Mouse (Mus musculus) MEL (cell line): ENCODE measurements around the gene Zfp651. TPM values are rescaled to one million over a fixed set of nuclear protein-coding genes. Genes with fewer than 3 reads are reported as not detected.

Source experiments
- DNase-seq: peaks from one replicate; pipeline ENCODE4 v3.0.0; 2011; ENCODE audit warnings: low read depth, low spot score
- H3K27ac ChIP-seq: 2 replicates; pipeline ENCODE4 v1.5.1; 2012; ENCODE audit warnings: low read depth, mild to moderate bottlenecking, control low read depth, low read length, moderate library complexity; ENCODE audit not compliant: control insufficient read depth
- H3K27me3 ChIP-seq, 2 experiments: fragments of 150-350 bp in 1 of 2; sonication (generic) in 1 of 2; 2 replicates each; pipeline ENCODE4 v1.6.1; 2012; ENCODE audit warnings: low read length in 2 of 2, mild to moderate bottlenecking in 2 of 2, improper control_type of control experiment in 1 of 2, moderate library complexity in 1 of 2; ENCODE audit not compliant: insufficient read depth in 2 of 2, control insufficient read depth in 1 of 2
- H3K36me3 ChIP-seq, 2 experiments: 2 replicates each; pipeline ENCODE4 v1.6.1; 2012 to 2014; ENCODE audit warnings: low read length in 2 of 2, improper control_type of control experiment in 1 of 2, inconsistent platforms in 1 of 2, mild to moderate bottlenecking in 1 of 2; ENCODE audit not compliant: insufficient read depth in 2 of 2, control insufficient read depth in 1 of 2
- H3K4me1 ChIP-seq, 2 experiments: fragments of 150-350 bp in 1 of 2; sonication (generic) in 1 of 2; 2 replicates each; pipeline ENCODE4 v1.6.1; 2012; ENCODE audit warnings: low read length in 2 of 2, improper control_type of control experiment in 1 of 2, mild to moderate bottlenecking in 1 of 2; ENCODE audit not compliant: insufficient read depth in 2 of 2, control insufficient read depth in 1 of 2
- H3K4me3 ChIP-seq, 2 experiments: fragments of 150-350 bp in 1 of 2; sonication (generic) in 1 of 2; 2 replicates each; pipeline ENCODE4 v1.5.1; 2012; ENCODE audit warnings: low read depth in 2 of 2, low read length in 2 of 2, mild to moderate bottlenecking in 2 of 2, moderate library complexity in 2 of 2, control low read depth in 1 of 2, improper control_type of control experiment in 1 of 2; ENCODE audit not compliant: control insufficient read depth in 1 of 2, insufficient read depth in 1 of 2
- H3K79me2 ChIP-seq: 2 replicates; pipeline ENCODE4 v1.6.1; 2012; ENCODE audit warnings: mild to moderate bottlenecking, low read length, moderate library complexity; ENCODE audit not compliant: control insufficient read depth, poor library complexity, insufficient read depth
- H3K9ac ChIP-seq: 2 replicates; pipeline ENCODE4 v1.6.1; 2012; ENCODE audit warnings: low read depth, mild to moderate bottlenecking, control low read depth, low read length, moderate library complexity; ENCODE audit not compliant: control insufficient read depth, poor library complexity, severe bottlenecking
- H3K9me3 ChIP-seq: fragments of 150-350 bp; sonication (generic); replicated peaks from 2 replicates; pipeline ENCODE4 v1.6.1; 2012; ENCODE audit warnings: mild to moderate bottlenecking, low read length, improper control_type of control experiment, moderate library complexity; ENCODE audit not compliant: insufficient read depth
- ETS1 ChIP-seq: IDR thresholded peaks from 2 replicates; pipeline ENCODE4 v1.6.1; 2012; ENCODE audit warnings: low read depth, mild to moderate bottlenecking, inconsistent platforms, low read length, improper control_type of control experiment, moderate library complexity
- GATA1 ChIP-seq: IDR thresholded peaks from 2 replicates; pipeline ENCODE4 v1.6.1; 2011; ENCODE audit warnings: low read depth, low read length, improper control_type of control experiment
- HCFC1 ChIP-seq: IDR thresholded peaks from 2 replicates; pipeline ENCODE4 v1.6.1; 2012; ENCODE audit warnings: low read depth, mild to moderate bottlenecking, inconsistent platforms, low read length, improper control_type of control experiment, moderate library complexity
- MAX ChIP-seq: IDR thresholded peaks from 2 replicates; pipeline ENCODE4 v1.6.1; 2011; ENCODE audit warnings: low read length, improper control_type of control experiment
- MAZ ChIP-seq: IDR thresholded peaks from 2 replicates; pipeline ENCODE4 v1.6.1; 2012; ENCODE audit warnings: low read depth, mild to moderate bottlenecking, inconsistent platforms, low read length, improper control_type of control experiment
- MEF2A ChIP-seq: IDR thresholded peaks from 2 replicates; pipeline ENCODE4 v1.6.1; 2014; ENCODE audit warnings: low read depth, mild to moderate bottlenecking, inconsistent platforms, low read length, improper control_type of control experiment; ENCODE audit not compliant: poor library complexity, insufficient replicate concordance, severe bottlenecking; ENCODE audit errors: extremely low read depth
- MXI1 ChIP-seq: IDR thresholded peaks from 2 replicates; pipeline ENCODE4 v1.6.1; 2011; ENCODE audit warnings: mild to moderate bottlenecking, low read depth, low read length, improper control_type of control experiment
- NELFE ChIP-seq: IDR thresholded peaks from 2 replicates; pipeline ENCODE4 v1.6.1; 2011; ENCODE audit warnings: low read depth, low read length, improper control_type of control experiment
- POLR2A ChIP-seq, 2 experiments: IDR thresholded peaks; 2 replicates each; pipeline ENCODE4 v1.6.1; 2011 to 2012; ENCODE audit warnings: low read length in 2 of 2, mild to moderate bottlenecking in 2 of 2, control low read depth in 1 of 2, improper control_type of control experiment in 1 of 2, low read depth in 1 of 2, moderate library complexity in 1 of 2; ENCODE audit not compliant: control insufficient read depth in 1 of 2, insufficient read depth in 1 of 2, poor library complexity in 1 of 2
- SIN3A ChIP-seq: IDR thresholded peaks from 2 replicates; pipeline ENCODE4 v1.6.1; 2012; ENCODE audit warnings: low read length, improper control_type of control experiment, inconsistent platforms
- SMC3 ChIP-seq: IDR thresholded peaks from 2 replicates; pipeline ENCODE4 v1.6.1; 2011; ENCODE audit warnings: low read depth, low read length, improper control_type of control experiment
- TCF12 ChIP-seq: IDR thresholded peaks from 2 replicates; pipeline ENCODE4 v1.6.1; 2014; ENCODE audit warnings: low read depth, mild to moderate bottlenecking, inconsistent platforms, low read length, improper control_type of control experiment, moderate library complexity
- UBTF ChIP-seq: IDR thresholded peaks from 2 replicates; pipeline ENCODE4 v1.6.1; 2012; ENCODE audit warnings: low read depth, mild to moderate bottlenecking, inconsistent platforms, low read length, improper control_type of control experiment, moderate library complexity, borderline replicate concordance; ENCODE audit not compliant: insufficient read depth
- USF1 ChIP-seq: IDR thresholded peaks from 2 replicates; pipeline ENCODE4 v1.6.1; 2014; ENCODE audit warnings: low read depth, mild to moderate bottlenecking, inconsistent platforms, low read length, improper control_type of control experiment, moderate library complexity
- USF2 ChIP-seq, 2 experiments: IDR thresholded peaks; 2 replicates each; pipeline ENCODE4 v1.6.1; 2011 to 2012; ENCODE audit warnings: improper control_type of control experiment in 2 of 2, low read length in 2 of 2, borderline replicate concordance in 1 of 2, inconsistent platforms in 1 of 2, low read depth in 1 of 2, mild to moderate bottlenecking in 1 of 2; ENCODE audit not compliant: insufficient read depth in 1 of 2
- ZC3H11A ChIP-seq: IDR thresholded peaks from 2 replicates; pipeline ENCODE4 v1.6.1; 2012; ENCODE audit warnings: low read depth, mild to moderate bottlenecking, inconsistent platforms, low read length, improper control_type of control experiment
- ZMIZ1 ChIP-seq: IDR thresholded peaks from 2 replicates; pipeline ENCODE4 v1.6.1; 2012; ENCODE audit warnings: low read depth, mild to moderate bottlenecking, inconsistent platforms, low read length, improper control_type of control experiment, moderate library complexity
- polyA plus RNA-seq, 2 experiments: library from polyadenylated mRNA; stranded (reverse) in 1 of 2; unstranded in 1 of 2; fragments of >175 nt in 1 of 2; fragments of >200 nt in 1 of 2; gene quantifications; 2 replicates each; pipeline versions ENCODE4 v1.2.1 to v1.2.4; 2012; ENCODE audit warnings: low replicate concordance in 2 of 2, low read depth in 1 of 2; ENCODE audit not compliant: insufficient read length in 2 of 2, insufficient read depth in 1 of 2, missing spikeins in 1 of 2
- total RNA-seq: library from RNA; depleted of rRNA; stranded (reverse); fragments of 300-350 nt; gene quantifications from 2 replicates; pipeline ENCODE4 v1.2.3, GENCODE M21; 2012

Gene Zfp651
- total and polyA plus RNA-seq, 3 experiments: 0.07 to 0.12 TPM; not detected in 1

- Histone ChIP-seq H3K4me1 (no peaks in the 10 kb centered on the region), H3K27me3 (no peaks in the 10 kb centered on the region), H3K9ac (no peak overlapping the region), H3K36me3 (peaks cover 0 to 27% of the 10 kb centered on the region in 2 experiments; a peak in 2 of 4 replicates), H3K9me3 (no peaks in the 10 kb centered on the region), H3K79me2 (no peaks in the 10 kb centered on the region), H3K27ac (no peak overlapping the region), H3K4me3 (no peak overlapping the region)
- DNase-seq: no peak
- TF ChIP-seq HCFC1 (no peak), POLR2A (IDR thresholded peaks at IDR 0.05; ENCODE audit: control insufficient read depth in 1 of 2, insufficient read depth in 1 of 2, low read depth in 1 of 2, low read length in 2 of 2, poor library complexity in 1 of 2) (no peak), MAX (no peak), ZMIZ1 (no peak), UBTF (no peak)
Observed at GRCm38 (mm10) chr9:121752774-121753173, 6.4 kb upstream of the Zfp651 start.

- Histone ChIP-seq H3K79me2 (no peaks in the 10 kb centered on the region), H3K9me3 (no peaks in the 10 kb centered on the region), H3K27me3 (no peaks in the 10 kb centered on the region), H3K9ac (no peak overlapping the region), H3K27ac (no peak overlapping the region), H3K4me3 (no peak overlapping the region), H3K4me1 (no peaks in the 10 kb centered on the region), H3K36me3 (peaks cover 0 to 21% of the 10 kb centered on the region in 2 experiments; a peak in 2 of 4 replicates)
- DNase-seq: no peak
- no peak for TF ChIP-seq TCF12
Observed at GRCm38 (mm10) chr9:121754624-121755023, 4.5 kb upstream of the Zfp651 start.

- peaks cover 0 to 14% of the 10 kb centered on the region in 2 experiments; a peak in 2 of 4 replicates for H3K36me3 ChIP-seq
Observed at GRCm38 (mm10) chr9:121756785-121757184, 2.3 kb upstream of the Zfp651 start.

More at GRCm38 (mm10) chr9:121756785-121757184, 2.3 kb upstream of the Zfp651 start:
- Histone ChIP-seq H3K4me3 (no peak overlapping the region), H3K9me3 (no peaks in the 10 kb centered on the region)
- TF ChIP-seq SIN3A (no peak), NELFE (no peak), MAZ (no peak), USF2 (IDR thresholded peaks at IDR 0.05; ENCODE audit: borderline replicate concordance in 1 of 2, insufficient read depth in 1 of 2, low read depth in 1 of 2, low read length in 2 of 2) (no peak), GATA1 (no peak), USF1 (no peak), ETS1 (no peak), SMC3 (no peak), MXI1 (no peak), MEF2A (no peak), ZC3H11A (no peak), UBTF (no peak)
- TF ChIP-seq, all 39 proteins: peak for 0
- Histone ChIP-seq H3K4me1 (no peaks in the 10 kb centered on the region), H3K27ac (no peak overlapping the region), H3K79me2 (no peaks in the 10 kb centered on the region), H3K9ac (no peak overlapping the region), H3K27me3 (no peaks in the 10 kb centered on the region)
- no peak for DNase-seq
